Mouse (Mus musculus) megakaryocyte progenitor cell, adult 5-6 weeks (primary cell): ENCODE data around the gene Fam83d. TPM values are rescaled to one million over a fixed set of nuclear protein-coding genes. Genes with fewer than 3 reads are reported as not detected.
"Not testable (repeated sequence)": the region's sequence is repeated elsewhere in the genome, so short reads cannot be mapped to it uniquely, and the experiment has no call there.

Source experiments
- ATAC-seq: replicated peaks from 2 replicates; pipeline ENCODE4 v1.8.0; 2016; ENCODE audit warnings: mild to moderate bottlenecking, moderate TSS enrichment, inconsistent platforms; ENCODE audit not compliant: poor library complexity
- total RNA-seq, 2 experiments: library from RNA; stranded (forward) in 1 of 2; stranded (reverse) in 1 of 2; fragments of 157-497, 149-512 nt in 1 of 2; fragments of 200-1000 nt in 1 of 2; gene quantifications; 2 replicates each; pipeline versions ENCODE4 v1.2.3 to v1.2.4; 2015 to 2017

Gene Fam83d
- total RNA-seq (2015) (8.9 and 9.3 TPM in 2 replicates), total RNA-seq (2017) (5.9 and 7.6 TPM in 2 replicates)

DNA sequence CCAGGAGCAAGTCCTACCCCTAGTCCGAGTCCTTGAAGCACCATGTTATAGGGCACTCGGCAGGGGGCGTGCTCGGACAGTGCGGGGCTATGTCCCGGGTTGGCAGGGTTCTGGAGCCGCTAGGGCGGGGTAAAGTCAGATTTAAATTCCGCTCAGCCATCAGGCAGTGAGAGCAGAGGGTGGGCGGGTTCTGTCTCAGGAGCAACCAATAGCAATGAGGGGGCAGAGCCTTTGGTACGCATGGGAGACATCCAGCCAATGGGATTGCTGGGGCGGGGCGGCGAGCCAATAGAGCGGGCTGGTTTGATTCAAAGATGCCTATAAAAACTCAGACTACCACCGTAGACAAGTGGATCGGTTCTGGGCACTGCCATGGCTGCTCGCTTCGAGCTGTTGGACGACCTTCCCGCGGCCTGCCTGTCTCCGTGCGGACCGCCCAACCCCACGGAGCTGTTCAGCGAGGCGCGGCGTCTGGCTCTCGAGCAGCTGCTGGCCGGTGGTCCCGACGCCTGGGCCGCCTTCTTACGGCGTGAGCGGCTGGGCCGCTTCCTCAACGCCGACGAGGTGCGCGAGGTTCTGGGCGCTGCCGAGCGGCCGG lies at the start of gene Fam83d:
Fam83d (plus strand) TSS at position 352 of the 598 bp plus-strand sequence.
- ATAC-seq, result peak; percentile 86

DNA sequence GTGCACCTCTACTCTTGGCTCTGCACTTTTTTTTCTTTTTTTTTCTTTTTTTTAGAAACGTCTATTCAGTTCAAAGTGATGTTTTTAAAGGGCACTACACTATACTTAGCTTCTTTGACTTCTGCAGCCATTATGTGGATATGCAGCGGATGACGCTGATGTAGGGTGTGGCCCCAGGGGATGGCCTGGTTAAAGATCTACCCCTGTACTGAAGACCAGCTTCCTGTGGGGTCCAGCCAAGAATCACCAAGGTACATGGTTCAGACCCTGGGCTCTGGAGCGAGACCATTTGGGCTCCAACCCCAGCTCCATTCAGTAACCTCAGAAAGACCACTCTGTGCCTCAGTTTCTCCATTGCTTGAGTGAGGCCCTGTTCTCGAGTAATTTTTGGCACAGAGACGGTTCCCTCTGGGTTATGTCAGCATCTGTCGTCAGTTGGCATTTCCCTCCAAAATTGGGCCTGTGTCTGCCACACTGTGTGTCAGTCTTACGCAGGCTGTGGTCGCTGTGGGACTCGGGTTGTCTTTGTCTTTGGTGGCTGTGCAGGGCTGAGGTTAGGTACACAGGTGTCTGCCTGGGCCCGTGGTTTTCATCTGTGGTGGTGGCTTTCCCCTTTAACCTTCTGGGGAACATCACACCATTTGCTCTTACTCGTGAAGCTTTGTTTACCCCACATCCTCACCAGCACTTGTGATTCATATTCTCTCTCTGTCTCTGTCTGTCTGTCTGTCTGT lies 48.9 kb upstream of the Fam83d start:
- no peak for ATAC-seq

DNA sequence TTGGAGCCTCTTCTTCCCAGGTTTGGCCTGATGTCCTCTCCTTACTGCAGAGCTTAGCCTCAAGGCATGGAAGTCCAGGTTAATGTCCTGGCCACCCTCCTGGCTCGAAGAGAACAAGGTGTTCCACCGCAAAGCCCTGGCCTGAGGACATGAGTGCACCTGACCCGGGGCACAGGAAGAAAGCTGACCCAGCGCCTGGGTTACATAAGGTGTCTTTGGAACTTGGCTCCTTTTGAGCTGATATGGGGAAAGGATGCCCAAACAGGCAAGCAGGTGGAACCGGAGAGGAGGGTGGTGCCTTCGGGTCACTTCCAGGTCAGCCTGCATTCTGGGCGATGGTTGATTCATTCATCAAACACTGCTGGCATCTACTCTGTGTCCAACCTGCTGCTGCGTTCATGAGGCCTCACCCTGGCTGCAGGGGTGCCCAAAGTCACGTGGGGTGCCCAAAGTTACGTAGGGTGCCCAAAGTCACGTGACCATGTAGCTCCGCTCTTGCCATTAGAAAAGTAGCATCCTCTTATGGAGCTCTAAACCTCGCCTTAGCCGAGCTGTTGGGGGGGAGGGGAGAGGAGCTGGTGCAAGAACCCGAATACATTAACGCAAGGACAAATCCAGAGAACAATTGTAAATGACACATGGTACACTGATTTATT lies 47.0 kb upstream of the Fam83d start:
- no peak for ATAC-seq

DNA sequence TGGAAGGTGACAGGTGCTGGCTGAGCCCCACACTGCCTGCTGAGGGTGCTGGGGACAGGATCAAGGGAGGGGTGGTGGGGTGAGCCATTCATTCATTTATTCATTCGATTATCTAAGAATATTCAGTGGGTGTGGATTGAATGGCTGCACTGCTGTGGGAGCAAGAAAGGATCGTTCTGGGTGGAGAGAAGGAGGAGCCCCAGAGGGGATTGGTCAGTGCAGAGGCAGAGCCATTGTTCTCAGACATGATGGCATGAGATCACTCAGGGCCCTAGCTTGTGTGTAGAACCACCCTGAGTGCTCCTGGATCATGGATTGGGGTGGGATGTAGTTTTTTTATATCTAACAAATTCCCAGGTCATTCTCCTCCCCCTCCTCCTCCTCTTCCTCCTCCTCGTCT lies 46.4 kb upstream of the Fam83d start:
- no peak for ATAC-seq

DNA sequence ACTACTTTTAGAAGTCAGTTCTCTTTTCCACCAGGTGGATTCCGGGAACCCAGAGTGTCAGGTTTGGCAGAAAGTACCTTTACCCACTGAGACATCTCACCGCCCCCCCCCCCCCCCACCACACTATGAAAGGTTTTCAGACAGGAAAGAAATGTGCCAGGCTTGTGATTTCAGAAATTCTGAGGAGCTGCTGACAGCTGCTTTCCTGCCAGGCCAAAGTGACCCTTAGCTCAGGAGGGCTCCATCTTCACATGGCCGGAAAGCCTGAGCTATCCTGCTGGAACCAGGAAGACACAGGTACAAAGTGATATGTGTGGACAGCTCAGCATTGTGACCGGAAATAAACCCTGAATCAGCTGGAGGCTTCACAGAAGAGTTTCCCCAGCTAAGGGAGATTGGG lies 45.8 kb upstream of the Fam83d start:
- no peak for ATAC-seq

DNA sequence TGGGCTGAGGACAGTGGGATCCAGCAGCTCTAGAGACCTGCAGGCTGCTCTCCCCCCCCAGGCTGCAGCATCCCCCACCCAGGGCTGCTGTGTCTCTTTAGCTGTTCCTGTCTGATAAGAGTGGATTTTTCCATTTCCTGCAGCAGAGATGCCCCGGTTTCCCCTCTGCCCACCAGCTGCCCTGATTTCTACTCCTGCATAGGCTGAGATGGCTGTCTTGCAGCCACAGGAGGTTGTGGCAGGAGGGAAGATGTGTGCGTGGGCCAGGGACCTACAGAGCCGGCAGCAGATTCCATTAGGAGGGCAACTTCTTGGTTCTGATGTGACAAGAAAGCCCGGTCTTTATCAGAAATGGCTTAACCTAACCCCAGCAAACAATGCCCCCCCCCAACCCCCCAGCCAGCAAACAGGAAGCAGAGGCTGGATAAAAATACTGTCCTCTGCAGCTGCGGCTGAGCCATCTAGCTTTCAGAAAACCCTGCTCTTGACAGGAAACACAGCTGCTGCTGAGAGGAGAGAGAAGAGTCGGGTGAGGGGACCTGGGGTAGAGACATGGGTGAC lies 44.8 kb upstream of the Fam83d start:
- peak; percentile 52 for ATAC-seq

DNA sequence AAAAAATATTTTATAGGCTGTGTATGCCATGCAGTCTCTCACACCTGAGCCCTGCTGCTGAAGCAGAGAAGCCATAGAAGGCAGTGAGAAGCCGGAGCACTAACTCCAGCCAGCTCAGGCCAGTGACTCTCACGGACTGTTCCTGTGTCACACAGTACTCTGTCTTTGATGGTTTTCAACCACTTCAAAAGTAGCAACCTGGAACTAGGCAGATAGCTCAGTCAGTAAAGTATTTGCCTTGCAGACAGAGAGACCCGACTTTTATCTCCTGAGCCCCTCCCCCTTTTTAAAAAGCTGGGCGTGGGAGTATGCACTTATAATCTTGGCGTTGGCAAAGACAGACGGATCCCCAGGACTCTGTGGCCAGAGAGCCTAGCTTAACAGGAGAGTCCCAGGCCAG lies 44.1 kb upstream of the Fam83d start:
- no peak for ATAC-seq

DNA sequence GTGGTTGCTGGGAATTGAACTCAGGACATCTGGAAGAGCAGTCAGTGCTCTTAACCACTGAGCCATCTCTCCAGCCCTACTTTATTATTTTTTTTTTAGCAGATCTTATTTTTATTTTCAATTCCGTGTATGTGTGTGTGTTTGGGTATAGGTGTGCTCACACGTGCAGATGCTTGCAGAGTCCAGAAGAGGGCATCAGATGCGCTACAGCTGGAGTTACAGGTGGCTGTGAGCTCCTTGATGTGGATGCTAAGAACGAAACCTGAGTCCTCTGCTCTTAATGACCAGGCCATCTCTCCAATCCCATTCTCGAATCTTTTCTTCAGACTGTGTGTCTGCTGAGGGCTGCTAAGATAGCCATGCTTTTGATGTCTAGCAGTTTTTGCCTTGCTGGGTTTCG lies 41.6 kb upstream of the Fam83d start:
- no peak for ATAC-seq

DNA sequence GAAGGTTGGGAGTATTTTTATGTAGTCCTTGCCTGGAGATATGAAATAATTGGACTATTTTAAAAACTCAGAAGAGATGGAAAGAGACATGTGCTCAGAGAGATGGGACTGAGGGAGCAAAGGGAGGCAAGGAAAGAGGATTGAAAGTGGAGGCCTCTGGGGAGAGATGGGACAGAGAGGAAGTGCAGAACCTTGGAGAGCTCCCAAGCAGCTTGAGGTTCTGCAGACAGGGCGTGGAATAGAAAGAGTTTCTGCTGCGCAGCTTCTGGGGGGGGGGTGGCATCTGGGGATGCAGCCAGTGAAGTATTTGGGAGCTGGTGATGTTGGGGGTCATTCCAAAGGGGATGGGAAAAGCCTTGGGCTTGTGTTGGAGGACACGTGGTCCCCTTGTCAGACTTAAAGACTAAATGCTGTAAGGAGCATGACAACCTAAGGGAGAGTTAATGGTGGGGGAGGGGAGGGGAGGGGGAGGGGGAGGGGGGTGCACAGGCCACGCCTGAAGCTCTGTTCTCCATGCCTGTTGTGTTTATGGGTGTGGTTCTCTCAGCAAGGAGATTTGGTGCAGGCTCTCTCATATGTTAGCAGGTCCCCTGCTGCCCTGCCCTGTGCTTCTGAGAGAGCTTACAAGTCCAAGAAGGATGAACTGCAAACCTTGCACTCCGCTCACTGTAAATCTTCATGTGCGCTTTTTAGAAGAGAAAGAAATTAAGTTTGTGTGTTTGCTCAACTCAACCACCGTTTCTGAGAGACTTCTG lies 39.7 kb upstream of the Fam83d start:
- ATAC-seq, result peak; percentile 60

DNA sequence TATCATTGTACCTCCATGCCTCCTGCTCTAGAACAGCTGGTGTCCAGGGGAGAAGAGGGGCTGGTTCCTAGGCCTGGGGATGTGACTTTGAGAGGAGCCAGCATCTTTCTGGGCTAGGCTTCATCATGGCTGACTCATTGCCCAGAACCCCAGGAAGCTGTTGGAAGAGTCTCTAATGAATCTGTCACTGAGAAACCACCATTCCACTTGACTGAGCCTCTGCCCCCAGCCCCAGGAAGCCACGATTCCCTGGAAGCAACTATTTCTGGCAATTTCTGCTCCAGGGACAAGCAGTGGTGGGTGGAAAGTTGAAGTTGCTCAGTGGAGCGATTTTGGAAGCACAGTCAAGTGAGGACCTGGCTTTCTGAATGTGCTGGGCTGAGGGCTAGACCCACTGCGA lies 37.0 kb upstream of the Fam83d start:
- ATAC-seq, result no peak

DNA sequence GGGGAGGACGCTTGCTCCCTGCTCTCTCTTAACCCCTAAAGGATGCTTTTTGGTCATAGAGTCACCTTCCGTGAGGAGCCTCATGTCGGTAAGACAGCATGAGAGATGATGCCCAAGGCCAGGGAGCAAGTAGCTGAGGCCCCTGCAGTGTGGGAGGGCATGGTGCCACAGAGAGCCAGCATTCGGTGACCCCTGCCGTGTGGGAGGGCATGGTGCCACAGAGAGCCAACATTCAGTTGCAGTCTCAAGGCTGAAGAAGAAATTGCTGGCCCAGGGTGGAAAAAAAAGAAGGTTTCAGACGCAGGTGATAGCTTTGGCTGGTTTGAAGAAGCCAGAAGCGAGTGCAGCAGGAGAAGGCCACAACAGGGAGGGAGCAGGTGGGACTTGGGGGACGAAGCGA lies 35.4 kb upstream of the Fam83d start:
- ATAC-seq, result no peak

DNA sequence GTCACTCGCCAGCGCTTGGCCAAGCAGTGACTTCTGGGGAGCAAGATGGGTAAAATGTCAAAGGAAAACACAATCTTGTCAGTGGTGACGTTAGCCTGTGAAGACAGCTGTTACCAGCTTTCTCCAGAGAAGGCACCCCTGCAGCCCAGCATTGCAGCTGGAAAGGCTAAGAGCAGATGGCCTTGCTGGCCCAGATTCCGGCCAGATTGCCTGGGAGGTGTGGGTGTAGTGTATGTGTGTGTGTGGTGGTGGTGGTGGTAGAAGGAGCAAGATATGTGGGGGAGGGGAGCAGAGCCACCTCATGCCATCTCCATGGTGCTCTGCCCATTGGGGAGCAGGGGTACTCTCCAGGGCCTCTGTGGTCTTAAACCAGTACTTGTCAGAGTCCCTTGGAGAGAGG lies 34.8 kb upstream of the Fam83d start:
- ATAC-seq, result no peak

DNA sequence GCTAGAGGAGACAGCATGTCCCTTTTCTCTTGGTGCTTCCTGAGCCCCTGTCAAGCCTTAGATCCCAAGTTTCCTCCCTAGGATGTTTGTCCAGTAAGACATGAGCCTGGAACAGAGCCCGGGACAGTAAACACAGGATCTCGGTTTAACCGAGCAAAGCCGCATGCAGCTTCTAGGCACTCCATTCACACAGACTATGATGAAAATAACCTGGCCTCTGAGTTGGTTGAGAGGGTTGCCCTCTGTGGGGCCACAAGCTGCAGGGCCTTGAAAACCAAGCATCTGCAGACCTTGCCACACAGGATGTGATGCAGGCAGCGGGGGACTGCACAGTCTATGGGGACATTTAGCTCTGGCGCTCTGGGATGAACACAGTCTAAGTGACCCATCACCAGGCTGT lies 34.0 kb upstream of the Fam83d start:
- peak; percentile 78 for ATAC-seq

DNA sequence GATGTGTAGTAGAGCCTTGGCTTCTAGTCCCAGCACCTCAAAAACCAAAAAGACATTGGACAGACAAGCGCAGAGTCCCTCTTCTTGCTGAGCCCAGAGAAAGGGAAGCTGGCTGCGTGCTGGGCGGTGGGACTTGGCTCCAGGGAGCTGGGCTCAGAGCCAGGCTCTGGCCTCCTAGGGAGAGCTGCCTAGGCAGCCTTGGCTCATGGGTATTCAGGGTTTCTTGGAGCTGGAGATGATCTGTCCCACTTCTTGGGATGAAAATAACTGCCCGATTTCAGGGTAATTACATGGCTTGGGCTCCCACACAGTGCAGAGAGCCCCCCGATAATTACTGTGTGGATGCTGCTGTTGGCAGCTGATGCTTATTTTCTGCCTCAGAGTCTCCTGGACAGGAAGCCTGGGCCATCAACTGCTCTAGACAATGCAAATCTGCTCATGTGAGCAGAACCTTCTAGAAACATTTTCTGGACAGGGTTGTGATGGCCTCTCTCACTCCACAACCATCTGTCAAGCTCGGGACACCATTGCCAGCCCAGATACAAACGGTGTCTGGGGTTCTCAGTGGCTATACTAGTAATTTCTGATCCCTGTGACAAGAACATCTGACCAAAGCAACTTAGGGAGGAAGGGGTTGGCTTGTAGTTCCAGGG lies 33.3 kb upstream of the Fam83d start:
- ATAC-seq, result peak; percentile 56; the same call in 1 of the 2 replicates

DNA sequence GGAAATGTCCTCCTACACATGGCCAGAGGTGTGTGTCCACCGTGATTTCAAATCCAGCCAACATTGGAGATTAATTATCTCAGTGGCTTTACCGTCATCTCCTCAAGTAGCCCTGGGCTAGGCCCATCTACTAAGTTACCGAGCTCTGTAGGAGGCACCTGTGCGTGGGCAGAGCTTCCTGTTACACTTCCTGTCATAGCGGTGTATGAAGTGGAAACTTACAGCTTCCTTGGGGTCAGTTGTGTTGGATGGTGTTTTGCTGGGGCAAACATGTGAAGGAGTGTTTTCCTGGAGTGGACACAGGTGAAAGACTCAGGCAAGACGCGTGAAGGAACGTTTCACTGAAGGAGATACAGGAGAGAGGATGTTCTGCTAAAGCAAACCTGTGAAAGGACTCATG lies 32.6 kb upstream of the Fam83d start:
- ATAC-seq, result no peak

DNA sequence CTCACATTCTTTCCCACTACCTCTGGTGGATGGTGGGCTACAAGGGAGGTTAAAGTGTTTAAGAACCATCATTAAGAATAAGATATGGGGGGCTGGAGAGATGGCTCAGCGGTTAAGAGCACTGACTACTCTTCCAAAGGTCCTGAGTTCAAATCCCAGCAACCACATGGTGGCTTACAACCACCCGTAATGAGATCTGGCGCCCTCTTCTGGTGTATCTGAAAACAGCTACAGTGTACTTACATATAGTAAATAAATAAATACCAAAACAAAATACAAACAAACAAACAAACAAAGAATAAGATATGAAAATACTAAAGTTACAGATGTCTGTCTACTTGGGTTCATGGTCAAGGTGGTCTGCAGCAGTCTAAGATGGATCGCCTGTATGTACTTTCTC lies 31.6 kb upstream of the Fam83d start:
- not testable (repeated sequence) for ATAC-seq

DNA sequence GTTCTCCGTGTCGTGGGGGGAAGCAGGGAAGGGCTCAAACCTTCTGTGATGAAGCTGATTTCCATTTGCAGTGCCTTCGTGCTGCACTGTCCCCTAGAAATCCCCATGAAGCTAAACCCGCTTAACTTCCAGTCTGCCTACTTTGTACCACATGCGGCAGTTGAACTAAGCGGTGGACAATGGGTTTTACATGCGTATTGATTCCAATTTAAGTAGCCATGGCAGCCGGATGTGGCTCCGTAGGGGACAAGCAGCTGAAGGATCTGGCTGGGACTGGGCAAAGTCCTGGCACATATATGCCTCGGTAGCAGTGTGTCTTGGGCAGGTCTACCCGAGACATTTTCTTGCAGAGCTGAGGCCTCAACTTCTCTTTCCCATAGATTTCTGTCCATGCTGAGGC lies 29.3 kb upstream of the Fam83d start:
- ATAC-seq, result no peak

DNA sequence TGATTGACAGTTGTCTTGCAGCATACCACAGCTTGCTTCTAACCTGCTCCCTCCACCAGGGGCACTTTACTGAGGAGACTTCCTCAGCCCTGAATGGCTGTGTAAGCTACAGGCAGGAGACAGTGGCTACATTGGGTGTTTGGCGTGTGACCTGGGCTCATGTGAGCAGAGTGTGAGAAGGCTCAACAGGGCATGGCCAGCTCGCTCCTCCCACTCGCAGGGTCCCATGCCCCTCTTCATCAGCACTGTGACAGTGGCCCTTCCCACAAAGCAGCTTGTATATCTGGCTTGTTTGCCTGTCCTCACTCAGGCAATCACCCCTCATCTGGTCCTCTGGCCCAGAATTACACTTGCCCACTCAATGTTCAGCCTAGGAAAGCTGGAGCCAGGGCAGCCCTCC lies 28.8 kb upstream of the Fam83d start:
- no peak for ATAC-seq

DNA sequence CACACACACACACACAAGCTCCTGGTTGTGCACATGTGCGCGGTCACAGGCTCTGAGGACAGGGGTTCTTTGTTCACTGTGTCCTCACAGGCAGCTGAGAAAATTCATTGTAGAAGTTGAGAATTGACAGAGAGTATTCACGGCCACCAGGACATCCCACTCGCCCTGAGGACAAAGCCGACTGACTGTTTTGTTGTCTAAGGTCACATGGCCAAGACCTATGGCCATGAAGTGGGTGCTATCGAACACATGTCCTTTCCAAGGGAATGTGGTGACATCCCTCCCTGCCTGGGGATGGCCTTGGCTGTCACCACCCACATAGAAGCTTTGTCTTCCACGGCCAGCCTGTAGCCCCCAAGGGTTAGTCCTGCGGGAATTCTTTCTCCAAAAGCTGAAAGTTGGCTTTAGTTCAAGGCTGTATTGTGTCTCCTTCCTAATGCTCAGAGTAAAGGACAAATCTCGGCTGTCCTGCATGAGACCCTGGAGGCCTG lies 26.8 kb upstream of the Fam83d start:
- ATAC-seq, result no peak

DNA sequence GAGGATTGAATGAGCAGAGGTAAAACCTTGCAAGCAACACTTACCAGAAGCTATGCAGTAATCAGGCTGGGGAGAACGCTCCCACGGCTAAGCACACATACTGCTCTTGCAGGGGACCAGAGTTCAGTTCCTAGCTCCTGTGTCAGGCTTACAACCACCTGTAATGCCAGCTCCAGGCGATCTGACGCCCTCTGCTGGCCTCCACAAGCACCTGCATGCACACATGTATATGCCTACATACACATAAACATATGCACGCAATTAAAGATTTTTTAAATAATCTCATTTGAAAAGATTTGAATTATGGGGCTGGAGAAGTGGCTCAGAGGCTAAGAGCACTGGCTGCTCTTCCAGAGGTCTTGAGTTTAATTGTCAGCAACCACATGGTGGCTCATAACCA lies 25.5 kb upstream of the Fam83d start:
- no peak for ATAC-seq
